Mouse (Mus musculus): ENCODE measurements at regions not wholly inside any gene's neighbourhood (a gene's known extent, or its start where the extent isn't known, plus 50 kb on each side); places are given as distances from the start of the nearest gene placed in this dataset.

DNA sequence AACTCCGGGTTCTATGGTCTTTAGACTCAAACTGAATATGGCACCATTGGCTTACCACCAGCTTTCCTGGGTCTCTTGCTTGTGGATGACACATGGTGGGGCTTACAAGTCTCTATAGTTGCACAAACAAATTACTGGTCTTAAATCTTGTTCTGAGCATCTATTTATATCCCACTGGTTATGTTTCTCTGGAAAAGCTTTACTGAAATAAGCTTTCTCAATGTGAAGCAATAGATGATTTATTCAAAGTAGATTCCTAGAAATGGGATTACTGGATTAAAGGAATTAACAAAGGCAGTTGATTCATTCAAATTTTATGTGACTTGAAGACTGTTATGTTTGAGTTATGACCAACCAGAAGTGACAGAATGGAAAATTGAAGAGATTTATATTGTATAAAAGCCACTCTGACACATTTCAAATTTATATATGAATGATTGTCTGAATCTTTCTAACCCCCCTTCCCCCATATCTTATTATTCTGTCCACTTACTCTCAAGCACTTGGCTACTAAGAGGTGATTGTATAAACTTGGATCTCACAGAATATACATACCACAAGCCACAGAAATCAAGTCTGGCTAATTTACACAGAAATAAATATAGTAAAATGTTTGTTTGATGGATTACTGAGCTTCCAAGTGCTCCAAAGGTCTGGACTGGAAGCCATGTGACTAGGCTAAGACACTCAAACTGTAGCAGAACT is 113.4 kb upstream of the C1qtnf3 start:
- no peak for DNase-seq (ENCODE audit: low read depth)

DNA sequence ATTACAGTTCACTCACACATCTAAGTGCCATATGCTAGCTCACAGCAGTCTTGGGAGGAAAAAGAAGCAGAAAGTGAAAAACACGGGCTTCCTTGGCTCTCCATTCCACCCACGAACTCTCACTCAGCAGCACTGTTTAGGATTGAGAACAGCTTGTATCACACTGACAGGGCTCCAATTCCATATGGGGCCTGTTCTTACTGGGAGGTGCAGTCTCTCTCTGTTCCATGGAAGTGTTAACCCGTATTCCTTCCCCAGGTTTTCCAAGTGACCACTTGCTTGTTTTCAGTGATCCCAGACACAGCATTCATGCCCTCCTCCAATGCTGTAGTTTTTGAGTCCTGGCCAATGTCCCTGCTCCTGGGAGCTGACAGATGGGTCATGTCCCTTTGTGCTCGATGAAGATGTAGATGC is 111.5 kb upstream of the C1qtnf3 start:
- DNase-seq (ENCODE audit: low read depth) = no peak

- DNase-seq (ENCODE audit: low read depth) = no peak
Observed at GRCm38 (mm10) chr15:10843060-10843695, 109.0 kb upstream of the C1qtnf3 start.

- DNase-seq (ENCODE audit: low read depth) = no peak
Observed at GRCm38 (mm10) chr15:10846722-10847121, 105.4 kb upstream of the C1qtnf3 start.

- DNase-seq (ENCODE audit: low read depth) = no peak
Observed at GRCm38 (mm10) chr15:10864004-10864775, 87.9 kb upstream of the C1qtnf3 start.

DNA sequence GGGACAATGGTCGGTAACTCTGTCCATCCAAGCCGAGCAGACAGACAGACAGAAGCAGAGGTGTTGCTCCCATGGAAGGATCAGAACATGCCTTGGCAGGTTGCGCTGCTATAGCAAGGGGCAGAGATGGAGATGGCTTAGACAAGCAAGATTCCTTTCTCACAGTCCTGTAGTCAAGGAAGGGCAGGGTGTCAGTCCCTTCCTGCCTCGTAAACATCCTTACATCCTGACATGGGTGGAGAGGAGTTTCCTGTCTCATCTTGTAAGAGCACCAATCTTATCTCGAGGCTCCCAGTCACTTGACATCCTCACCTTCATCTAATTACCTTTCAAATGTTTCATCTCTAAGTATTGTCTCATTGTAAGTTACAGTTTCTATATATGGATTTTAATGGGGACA is 87.0 kb upstream of the C1qtnf3 start:
- no peak for DNase-seq (ENCODE audit: low read depth)

- DNase-seq (ENCODE audit: low read depth) = no peak
Observed at GRCm38 (mm10) chr15:10866794-10867193, 85.3 kb upstream of the C1qtnf3 start.

- DNase-seq (ENCODE audit: low read depth) = no peak
Observed at GRCm38 (mm10) chr15:10868115-10868514, 84.0 kb upstream of the C1qtnf3 start.

GRCm38 (mm10) chr15:10868716-10869585 is 83.2 kb upstream of the C1qtnf3 start:
- DNase-seq (ENCODE audit: low read depth) = no peak

GRCm38 (mm10) chr15:10869879-10870278 is 82.3 kb upstream of the C1qtnf3 start:
- DNase-seq (ENCODE audit: low read depth) = no peak

DNA sequence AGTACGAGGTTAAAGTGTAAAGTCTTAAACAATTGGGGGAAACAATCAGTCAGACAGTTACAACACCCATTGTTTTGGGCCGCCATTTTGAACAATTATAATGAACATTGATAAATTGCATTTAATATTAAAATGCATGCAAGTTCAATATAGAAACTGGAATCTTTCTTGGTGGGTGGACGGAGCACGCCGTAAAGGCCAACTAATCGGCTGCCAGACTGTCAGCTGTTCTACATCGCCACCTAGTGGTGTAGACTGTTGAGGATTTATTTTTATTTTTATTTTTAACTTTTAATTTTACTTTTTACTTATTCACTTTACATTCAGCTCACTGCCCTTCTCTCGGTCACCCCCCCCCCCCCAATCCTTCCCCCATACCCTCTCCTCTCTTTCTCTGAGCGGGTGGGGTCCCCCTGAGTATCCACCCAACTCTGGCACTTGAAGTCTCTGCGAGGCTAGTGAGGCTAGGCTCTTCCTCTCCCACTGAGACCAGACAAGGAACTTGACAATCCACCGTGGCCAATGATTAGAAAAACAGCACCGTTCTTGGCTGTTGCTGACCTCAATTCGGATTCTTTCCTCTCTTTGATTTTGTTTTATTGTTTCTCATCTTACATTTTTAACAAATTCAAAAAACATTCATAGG is 79.7 kb upstream of the C1qtnf3 start:
- DNase-seq (ENCODE audit: low read depth) = no peak

- no peak for DNase-seq (ENCODE audit: low read depth)
Observed at GRCm38 (mm10) chr15:10876328-10876727, 75.8 kb upstream of the C1qtnf3 start.

DNA sequence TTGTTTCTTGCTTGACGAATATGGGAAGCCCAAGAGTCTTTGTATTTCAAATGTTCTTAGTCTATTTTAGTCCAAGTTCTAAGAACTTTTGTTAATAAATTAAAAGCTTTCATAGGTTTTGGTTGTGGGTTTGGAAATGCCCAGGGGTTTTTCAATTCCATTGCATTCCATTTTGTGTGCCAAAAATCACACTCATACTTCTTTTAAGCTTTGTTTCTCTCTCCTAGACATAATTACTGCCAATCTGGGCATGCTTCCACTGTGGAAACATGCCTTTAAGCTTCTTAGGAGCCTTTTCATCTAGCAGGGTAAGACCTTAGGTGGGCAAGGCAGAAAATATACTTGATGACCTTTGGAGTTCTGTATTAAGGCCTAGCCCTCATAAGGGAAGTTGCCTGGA is 70.4 kb upstream of the C1qtnf3 start:
- peak; percentile 71 for DNase-seq (ENCODE audit: low read depth)

GRCm38 (mm10) chr15:10887990-10888389 is 64.1 kb upstream of the C1qtnf3 start:
- DNase-seq (ENCODE audit: low read depth) = no peak

DNA sequence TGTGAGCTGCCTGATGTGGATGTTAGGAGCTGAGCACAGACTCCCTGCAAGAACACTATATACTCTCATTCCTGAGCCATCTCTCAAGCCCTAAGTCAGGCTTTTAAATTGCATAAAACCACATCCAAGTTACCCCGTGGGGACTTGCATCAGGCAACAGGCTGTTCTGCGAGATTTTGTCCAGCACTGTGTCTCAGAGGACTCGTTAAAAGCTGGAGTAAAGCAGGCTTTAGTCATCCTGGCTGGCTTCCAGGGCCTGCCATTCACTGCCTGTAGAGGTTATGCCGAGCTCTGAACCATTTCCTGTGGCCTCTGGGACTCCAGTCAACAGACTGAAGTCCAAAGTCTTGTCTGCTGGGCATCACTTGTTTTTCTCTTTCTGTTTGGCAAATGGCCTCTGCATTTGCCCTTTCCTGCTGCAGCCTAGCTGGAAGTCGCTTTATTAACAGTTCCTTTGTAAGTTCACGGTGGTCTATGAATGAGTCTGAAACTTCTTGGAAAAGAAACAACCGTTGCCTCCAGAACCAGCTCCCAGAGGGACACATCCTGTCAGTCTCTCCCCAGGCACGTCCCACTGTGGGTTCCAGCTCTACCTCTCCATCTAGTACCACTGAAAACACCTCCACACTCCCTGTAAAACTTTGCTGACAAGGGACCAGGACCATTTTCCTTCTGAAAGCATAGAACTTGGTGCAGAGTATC is 61.8 kb upstream of the C1qtnf3 start:
- peak; percentile 98 for DNase-seq (ENCODE audit: low read depth)

DNA sequence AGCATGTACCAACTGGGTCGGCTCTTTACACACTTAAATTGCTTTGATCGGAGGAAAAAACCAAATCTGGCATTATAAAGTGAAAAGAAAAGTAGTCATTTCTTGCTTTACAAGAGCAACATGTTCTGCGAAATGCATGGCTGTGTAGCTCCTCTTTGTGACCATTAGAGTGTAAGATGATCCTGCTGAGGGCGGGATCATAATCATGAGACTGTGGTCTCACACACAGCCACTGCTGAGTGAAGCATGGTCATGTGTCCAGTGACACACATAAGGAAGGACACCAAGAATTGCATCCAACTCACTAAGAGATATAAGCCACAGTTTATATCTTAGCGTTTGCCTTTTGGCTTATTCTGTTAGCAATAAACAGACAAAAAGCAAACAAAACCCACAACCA is 53.8 kb upstream of the C1qtnf3 start:
- DNase-seq (ENCODE audit: low read depth) = no peak

GRCm38 (mm10) chr15:10898715-10899486 is 53.2 kb upstream of the C1qtnf3 start:
- DNase-seq (ENCODE audit: low read depth) = no peak

- DNase-seq (ENCODE audit: low read depth) = no peak
Observed at GRCm38 (mm10) chr15:10899904-10900303, 52.2 kb upstream of the C1qtnf3 start.

GRCm38 (mm10) chr15:10901075-10901474 is 51.1 kb upstream of the C1qtnf3 start:
- DNase-seq (ENCODE audit: low read depth) = peak; percentile 44

GRCm38 (mm10) chr15:10901745-10902262 is 50.3 kb upstream of the C1qtnf3 start:
- DNase-seq (ENCODE audit: low read depth) = no peak

Measured in fibroblast of lung, adult 2 months (primary cell).